Mouse (Mus musculus) midbrain, embryonic 15.5 days (tissue): ENCODE measurements around the gene Coq3. TPM values are rescaled to one million over a fixed set of nuclear protein-coding genes. Genes with fewer than 3 reads are reported as not detected.

ENCODE experiments used
- ATAC-seq: fragments of 200-750 bp; cut with Nextera tagmentation; replicated peaks from 2 replicates; pipeline ENCODE4 v1.8.0; 2017; ENCODE audit warnings: moderate TSS enrichment
- H3K27ac ChIP-seq: fragments of 300-500 bp; sonication (generic); 2 replicates; pipeline ENCODE4 v1.5.1; 2015; ENCODE audit warnings: mild to moderate bottlenecking, inconsistent platforms
- H3K27me3 ChIP-seq: fragments of 300-500 bp; sonication (generic); replicated peaks from 2 replicates; pipeline ENCODE4 v1.6.1; 2015; ENCODE audit warnings: inconsistent platforms
- H3K36me3 ChIP-seq: fragments of 300-500 bp; sonication (generic); replicated peaks from 2 replicates; pipeline ENCODE4 v1.6.1; 2015; ENCODE audit warnings: inconsistent platforms
- H3K4me1 ChIP-seq: fragments of 300-500 bp; sonication (generic); 2 replicates; pipeline ENCODE4 v1.6.1; 2015; ENCODE audit warnings: inconsistent platforms
- H3K4me2 ChIP-seq: fragments of 300-500 bp; sonication (generic); 2 replicates; pipeline ENCODE4 v1.6.1; 2015; ENCODE audit warnings: inconsistent platforms, mild to moderate bottlenecking, moderate library complexity
- H3K4me3 ChIP-seq: fragments of 300-500 bp; sonication (generic); 2 replicates; pipeline ENCODE4 v1.5.1; 2015; ENCODE audit warnings: mild to moderate bottlenecking, inconsistent platforms
- H3K9ac ChIP-seq: fragments of 300-500 bp; sonication (generic); 2 replicates; pipeline ENCODE4 v1.6.1; 2015; ENCODE audit warnings: mild to moderate bottlenecking, inconsistent platforms
- H3K9me3 ChIP-seq: fragments of 300-500 bp; sonication (generic); 2 replicates; pipeline ENCODE4 v1.6.1; 2016; ENCODE audit warnings: inconsistent platforms
- WGBS: fragments of 180-500 bp; shearing (Covaris S2); methylation state at CpG from one replicate; pipeline ENCODE4 v1.1.7; 2015; ENCODE audit warnings: mixed read lengths; 5-methylcytosine and 5-hydroxymethylcytosine counted together
- polyA plus RNA-seq: library from polyadenylated mRNA; unstranded; fragments of >200 nt; fragmentation: Nextera tagmentation; extraction: Ambion mirVana; gene quantifications from 2 replicates; pipeline ENCODE4 v1.2.1, GENCODE M21; 2015

Gene Coq3
- 14.3 and 14.6 TPM in 2 replicates for polyA plus RNA-seq

DNA sequence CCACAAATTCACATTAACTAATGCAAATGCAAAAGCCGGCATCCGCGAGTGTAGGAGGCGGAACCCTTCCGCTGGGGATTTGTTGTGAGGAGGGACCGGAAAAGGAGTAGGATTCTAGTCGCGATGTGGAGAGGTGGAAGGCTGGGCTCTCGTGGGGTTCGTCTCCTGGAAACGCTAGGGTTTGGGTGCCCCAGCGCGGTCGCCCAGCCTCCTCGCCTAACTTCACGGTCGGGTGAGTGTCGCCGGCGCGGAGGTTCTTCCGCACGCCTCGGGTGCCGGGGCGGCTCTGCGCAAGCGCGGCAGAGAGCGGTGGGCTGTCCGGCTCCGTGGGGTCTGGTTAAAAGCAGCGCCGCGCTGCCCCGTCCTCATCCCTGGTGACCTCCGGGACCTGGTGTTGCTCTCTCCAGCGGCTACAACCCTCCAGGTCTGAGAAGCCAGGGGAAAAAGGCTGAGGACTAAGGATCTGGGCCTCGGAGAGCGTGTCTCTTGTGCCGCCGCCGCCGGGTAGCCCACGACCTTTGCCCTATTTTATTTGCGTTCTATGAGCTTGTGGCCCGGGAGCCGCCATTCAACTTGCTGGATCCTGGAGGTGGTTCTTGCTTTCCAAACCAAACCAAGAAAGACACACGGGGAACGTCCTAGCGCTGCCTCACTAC lies at the start of gene Coq3:
Coq3 (plus strand) TSS at position 109 of the 656 bp plus-strand sequence.
- Histone ChIP-seq H3K4me3 (peak within 1 kb of the TSS; percentile 87), H3K9me3 (no peaks in the 10 kb centered on the region), H3K4me1 (peaks cover 5% of the 10 kb centered on the region; the same call in 1 of the 2 replicates), H3K27ac (peak within 1 kb of the TSS; percentile 94), H3K27me3 (no peaks in the 10 kb centered on the region), H3K9ac (peak within 1 kb of the TSS; percentile 77), H3K36me3 (peaks cover 7% of the 10 kb centered on the region; the same call in 1 of the 2 replicates), H3K4me2 (peak within 1 kb of the TSS; percentile 68)
- under 1% methylated on average over 51 of the region's 51 CpGs for WGBS
- ATAC-seq = peak; percentile 96

- Histone ChIP-seq H3K9ac (no peak overlapping the region), H3K9me3 (no peaks in the 10 kb centered on the region), H3K27ac (no peak overlapping the region), H3K36me3 (0 out of 2 replicates have a peak, but pooled peaks cover 8% of the 10 kb centered on the region), H3K4me2 (no peak overlapping the region), H3K4me3 (no peak overlapping the region), H3K4me1 (no peaks in the 10 kb centered on the region), H3K27me3 (no peaks in the 10 kb centered on the region)
- WGBS = 94% methylated on average over 8 of the region's 8 CpGs
- ATAC-seq = no peak
Observed at GRCm38 (mm10) chr4:21832844-21833243, 46.6 kb upstream of the Coq3 start.

DNA sequence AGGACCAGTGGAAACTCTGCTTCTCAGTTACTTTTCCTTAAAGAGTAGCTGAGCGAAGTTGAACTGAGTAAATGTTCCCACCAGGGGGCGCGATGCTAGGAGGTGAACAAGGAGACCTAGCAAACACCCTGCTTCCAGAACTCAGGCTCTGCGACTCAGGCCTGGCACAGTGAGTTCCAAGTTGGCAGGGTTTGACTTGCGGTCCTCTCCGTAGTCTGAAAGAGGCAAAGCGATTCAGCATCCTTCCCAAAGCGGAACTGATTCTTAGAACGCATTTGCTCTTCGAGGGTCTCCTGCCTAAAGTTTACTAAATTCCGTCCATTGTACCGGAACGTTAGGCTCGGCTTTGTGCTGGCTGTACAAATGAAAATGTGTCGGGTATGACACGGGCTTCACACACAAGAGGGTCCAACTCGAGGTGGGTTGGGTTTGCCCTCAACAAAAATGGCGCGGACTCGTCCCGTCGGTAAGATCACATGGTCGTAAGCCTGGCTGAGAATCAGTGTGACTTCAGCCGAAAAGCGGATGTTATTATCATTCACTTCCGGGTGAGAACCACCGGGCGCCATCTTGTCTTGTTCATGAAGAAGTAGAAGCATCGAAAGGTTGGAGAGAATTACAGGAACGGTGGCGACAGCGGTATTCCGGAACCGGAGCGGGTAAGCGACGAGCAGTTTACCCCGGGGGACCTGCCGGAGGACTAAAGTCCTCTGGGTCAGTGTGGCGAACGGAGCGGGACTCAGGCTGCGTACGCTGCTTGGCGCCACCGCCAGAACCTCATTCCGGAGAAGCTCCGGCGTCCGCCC lies 31.8 kb upstream of the Coq3 start, which contains the start of gene Pnisr:
Pnisr (plus strand) TSS at position 103 of the 806 bp plus-strand sequence.
- no peaks in the 10 kb centered on the region for H3K9me3 ChIP-seq
- peak; percentile 99 for ATAC-seq
- H3K27me3 ChIP-seq = no peaks in the 10 kb centered on the region
- H3K27ac ChIP-seq = peak within 1 kb of the TSS; percentile 98
- peak within 1 kb of the TSS; percentile 92 for H3K4me3 ChIP-seq
- H3K4me1 ChIP-seq = peaks cover 28% of the 10 kb centered on the region
- H3K36me3 ChIP-seq = no peaks in the 10 kb centered on the region
- under 1% methylated on average over 50 of the region's 50 CpGs for WGBS
- H3K9ac ChIP-seq = peak within 1 kb of the TSS; percentile 92
- H3K4me2 ChIP-seq = peak within 1 kb of the TSS; percentile 57

DNA sequence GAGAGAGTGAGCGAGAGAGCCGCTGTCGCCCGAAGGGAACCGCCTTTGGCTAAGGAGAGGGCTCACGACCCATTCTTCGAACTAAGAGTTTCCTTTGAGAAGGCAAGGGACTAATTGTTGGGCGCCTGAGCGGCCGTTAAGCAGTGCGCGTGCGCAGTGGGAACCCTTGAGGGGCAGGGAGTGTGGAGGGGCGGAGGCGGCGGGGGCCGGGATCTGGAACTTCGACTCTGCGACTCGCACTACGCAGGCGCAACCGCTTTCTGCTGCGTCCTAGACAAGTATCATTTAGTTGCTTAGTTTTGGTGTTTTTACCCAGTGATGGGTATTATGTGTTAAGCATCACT lies 31.2 kb upstream of the Coq3 start:
- ATAC-seq = peak; percentile 93
- peak overlapping the region; percentile 98 for H3K27ac ChIP-seq
- H3K9ac ChIP-seq = peak overlapping the region; percentile 92
- H3K9me3 ChIP-seq = no peaks in the 10 kb centered on the region
- WGBS = under 1% methylated on average over 24 of the region's 24 CpGs
- H3K27me3 ChIP-seq = no peaks in the 10 kb centered on the region
- H3K36me3 ChIP-seq = no peaks in the 10 kb centered on the region
- peak overlapping the region; percentile 92 for H3K4me3 ChIP-seq
- H3K4me2 ChIP-seq = peak overlapping the region; percentile 57
- H3K4me1 ChIP-seq = peaks cover 31% of the 10 kb centered on the region

GRCm38 (mm10) chr4:21857481-21857880 lies 22.0 kb upstream of the Coq3 start:
- Histone ChIP-seq H3K27ac (no peak overlapping the region), H3K27me3 (no peaks in the 10 kb centered on the region), H3K36me3 (peaks cover 23% of the 10 kb centered on the region), H3K9ac (no peak overlapping the region), H3K4me2 (no peak overlapping the region), H3K9me3 (no peaks in the 10 kb centered on the region), H3K4me1 (0 out of 2 replicates have a peak, but pooled peaks cover 3% of the 10 kb centered on the region), H3K4me3 (no peak overlapping the region)
- ATAC-seq = no peak
- WGBS = 71% methylated on average over 1 of the region's 1 CpGs

DNA sequence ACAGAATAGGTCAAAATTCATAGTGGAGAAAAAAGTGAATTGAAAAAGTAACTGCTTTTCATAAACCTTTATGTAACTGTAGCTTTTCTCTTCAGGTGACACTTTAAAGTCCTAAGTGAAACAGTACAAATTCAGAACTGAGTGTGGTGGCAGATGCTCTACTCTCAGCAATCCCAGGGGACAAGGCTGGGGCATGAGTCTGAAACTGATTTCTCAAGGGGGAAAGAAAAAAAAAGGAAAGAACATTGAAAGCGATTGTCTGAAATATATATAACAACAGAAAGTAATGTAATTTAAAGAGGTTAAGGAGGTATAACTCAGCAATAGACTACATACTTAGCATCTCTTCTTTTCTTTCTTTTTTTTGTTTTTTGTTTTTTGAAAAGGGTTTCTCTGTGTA lies 14.2 kb upstream of the Coq3 start:
- ATAC-seq = no peak
- WGBS = 92% methylated on average over 1 of the region's 1 CpGs
- no peak overlapping the region for H3K27ac ChIP-seq
- H3K36me3 ChIP-seq = peaks cover 45% of the 10 kb centered on the region
- no peak overlapping the region for H3K4me2 ChIP-seq
- no peak overlapping the region for H3K4me3 ChIP-seq
- H3K4me1 ChIP-seq = no peaks in the 10 kb centered on the region
- H3K9ac ChIP-seq = no peak overlapping the region
- no peaks in the 10 kb centered on the region for H3K9me3 ChIP-seq
- no peaks in the 10 kb centered on the region for H3K27me3 ChIP-seq

DNA sequence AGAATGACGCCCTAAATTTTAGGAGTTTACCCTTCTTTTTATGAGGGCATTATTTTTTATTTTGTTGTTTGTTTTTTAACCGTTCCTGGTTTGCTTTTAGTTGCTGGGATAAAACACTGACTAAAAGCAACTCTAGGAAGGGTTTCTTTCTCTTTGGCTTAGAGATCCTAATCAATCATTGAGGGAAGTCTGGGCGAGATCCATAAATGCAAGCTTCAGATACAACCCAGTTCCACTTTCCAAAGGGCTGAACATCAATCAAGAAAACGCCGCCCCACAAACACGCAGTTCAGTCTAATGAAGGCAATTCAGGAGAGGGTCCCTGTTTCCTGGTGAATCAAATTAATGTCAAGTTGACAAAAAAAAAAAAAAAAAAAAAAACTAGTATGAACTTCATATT lies 697 bp upstream of the Coq3 start:
- no peak for ATAC-seq
- 31% methylated on average over 6 of the region's 6 CpGs for WGBS
- no peaks in the 10 kb centered on the region for H3K9me3 ChIP-seq
- H3K4me3 ChIP-seq = peak overlapping the region; percentile 87
- H3K36me3 ChIP-seq = peaks cover 10% of the 10 kb centered on the region
- no peak overlapping the region for H3K9ac ChIP-seq
- H3K4me1 ChIP-seq = peaks cover 5% of the 10 kb centered on the region; the same call in 1 of the 2 replicates
- no peaks in the 10 kb centered on the region for H3K27me3 ChIP-seq
- peak overlapping the region; percentile 68 for H3K4me2 ChIP-seq
- no peak overlapping the region for H3K27ac ChIP-seq

- Histone ChIP-seq H3K4me2 (no peak overlapping the region), H3K4me1 (peaks cover 5% of the 10 kb centered on the region; the same call in 1 of the 2 replicates), H3K9me3 (no peaks in the 10 kb centered on the region), H3K27ac (no peak overlapping the region), H3K4me3 (no peak overlapping the region), H3K36me3 (no peaks in the 10 kb centered on the region), H3K27me3 (no peaks in the 10 kb centered on the region), H3K9ac (no peak overlapping the region)
- 95% methylated on average over 6 of the region's 6 CpGs for WGBS
- no peak for ATAC-seq
Observed at GRCm38 (mm10) chr4:21882806-21883205, 3.3 kb downstream of the Coq3 start.

GRCm38 (mm10) chr4:21885831-21886230 lies 6.4 kb downstream of the Coq3 start:
- no peaks in the 10 kb centered on the region for H3K36me3 ChIP-seq
- no peak overlapping the region for H3K27ac ChIP-seq
- H3K4me3 ChIP-seq = no peak overlapping the region
- H3K27me3 ChIP-seq = no peaks in the 10 kb centered on the region
- 89% methylated on average over 8 of the region's 8 CpGs for WGBS
- no peaks in the 10 kb centered on the region for H3K4me1 ChIP-seq
- no peak for ATAC-seq
- no peak overlapping the region for H3K9ac ChIP-seq
- no peaks in the 10 kb centered on the region for H3K9me3 ChIP-seq
- no peak overlapping the region for H3K4me2 ChIP-seq

DNA sequence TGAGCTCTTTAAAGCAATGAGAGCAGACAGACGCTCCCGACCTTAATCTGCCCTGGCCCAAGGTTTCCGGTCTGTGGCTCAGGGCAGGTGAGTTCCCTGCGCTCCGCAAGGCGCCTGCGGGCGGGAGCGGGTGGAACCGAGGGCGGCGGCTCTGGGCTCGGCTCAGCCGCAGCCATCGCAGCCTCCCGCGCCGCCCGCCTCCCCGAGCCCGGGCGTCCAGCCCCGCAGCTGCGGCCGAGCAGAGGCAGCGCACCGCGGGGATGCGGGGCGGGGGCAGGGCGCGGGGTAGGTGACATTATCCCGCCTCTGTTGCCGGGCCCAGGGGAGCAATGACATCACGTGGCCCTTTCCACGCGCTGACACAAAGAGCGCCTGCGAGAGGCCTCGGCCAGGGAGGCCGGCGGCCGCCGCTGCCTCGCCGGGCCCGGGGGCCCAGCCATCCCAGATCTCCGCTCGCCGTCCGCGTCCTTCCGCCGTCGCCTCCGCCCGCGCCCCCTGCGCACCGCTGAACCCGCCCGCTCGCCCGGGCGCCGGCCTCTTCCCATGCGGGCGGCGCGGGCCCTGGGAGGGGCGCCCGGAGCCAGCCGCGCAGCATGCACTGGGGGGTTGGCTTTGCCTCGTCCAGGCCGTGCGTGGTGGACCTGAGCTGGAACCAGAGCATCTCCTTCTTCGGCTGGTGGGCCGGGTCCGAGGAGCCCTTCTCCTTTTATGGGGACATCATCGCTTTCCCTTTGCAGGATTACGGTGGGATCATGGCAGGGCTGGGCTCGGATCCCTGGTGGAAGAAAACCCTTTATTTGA lies 51.7 kb downstream of the Coq3 start, which contains the start of gene Faxc:
Faxc (plus strand) TSS at position 359 of the 801 bp plus-strand sequence.
- peak within 1 kb of the TSS; percentile 95 for H3K9ac ChIP-seq
- no peaks in the 10 kb centered on the region for H3K36me3 ChIP-seq
- under 1% methylated on average over 83 of the region's 83 CpGs for WGBS
- H3K4me2 ChIP-seq = peak within 1 kb of the TSS; percentile 68
- H3K27me3 ChIP-seq = no peaks in the 10 kb centered on the region
- peak; percentile 90 for ATAC-seq
- H3K9me3 ChIP-seq = no peaks in the 10 kb centered on the region
- peaks cover 27% of the 10 kb centered on the region for H3K4me1 ChIP-seq
- H3K27ac ChIP-seq = peak within 1 kb of the TSS; percentile 97
- peak within 1 kb of the TSS; percentile 72 for H3K4me3 ChIP-seq

- WGBS = 5% methylated on average over 23 of the region's 23 CpGs
- Histone ChIP-seq H3K4me1 (peaks cover 27% of the 10 kb centered on the region), H3K4me2 (peak overlapping the region; percentile 68), H3K9me3 (no peaks in the 10 kb centered on the region), H3K27me3 (no peaks in the 10 kb centered on the region), H3K27ac (peak overlapping the region; percentile 97), H3K36me3 (no peaks in the 10 kb centered on the region; the same call in 1 of the 2 replicates), H3K4me3 (peak overlapping the region; percentile 72), H3K9ac (peak overlapping the region; percentile 95)
- peak; percentile 61 for ATAC-seq
Observed at GRCm38 (mm10) chr4:21931772-21932630, 52.5 kb downstream of the Coq3 start.
